In genomic region chr11:90666144-90666757, GRCm38 (mm10) we compare ENCODE assay signal across 11 mouse cellular contexts. TPM values are rescaled to one million over a fixed set of nuclear protein-coding genes. Genes with fewer than 3 reads are reported as not detected.
DNase-seq lines count a peak whose midpoint lies in the region; ATAC-seq and TF ChIP-seq lines count a peak whose summit lies in the region.
"Had no signal": no experiment of that assay in that cellular context is flagged by ENCODE, and none has a peak within 500 bp of the region (broad histone marks: within the 10 kb centered on the region; RNA-seq: fewer than 3 reads in every experiment).

No protein-coding gene starts in this region.

- no peak for DNase-seq in hindbrain, postnatal 0 days (ENCODE audit: low spot score)
- no peak for DNase-seq in hindbrain, embryonic 11.5 days (ENCODE audit: low spot score)
- peak; percentile 36 for DNase-seq in NIH3T3 (ENCODE audit: low read depth)
- DNase-seq in liver, embryonic 14.5 days (ENCODE audit: low read depth in 3 of 3, low spot score in 3 of 3): no peak
- no peak for DNase-seq in ovary, postnatal 14 days (ENCODE audit: low spot score)
- DNase-seq in gastrocnemius, postnatal 4 days (ENCODE audit: low spot score in 2 of 2): no peak
- DNase-seq: adrenal gland, adult 2 months; gastrocnemius, postnatal 14 days had no signal

- H3K27ac ChIP-seq in hindbrain, postnatal 0 days: peak overlapping the region; percentile 58; the same call in 1 of the 2 replicates
- H3K27ac ChIP-seq in hindbrain, embryonic 11.5 days (ENCODE audit: low read depth, low read length): no peak overlapping the region
- peak overlapping the region; percentile 92 for H3K27ac ChIP-seq in liver, embryonic 14.5 days
- H3K27ac ChIP-seq: midbrain, embryonic 12.5 days had no signal

- no peak for TF ChIP-seq CTCF in hindbrain, postnatal 0 days (IDR thresholded peaks at IDR 0.05; ENCODE audit: low read depth)
- TF ChIP-seq CTCF in liver, embryonic 14.5 days (IDR thresholded peaks at IDR 0.05; ENCODE audit: low read depth): no peak

- 72% methylated on average over 3 of the region's 3 CpGs for WGBS in hindbrain, postnatal 0 days
- 73% methylated on average over 3 of the region's 3 CpGs for WGBS in hindbrain, embryonic 11.5 days
- WGBS in liver, embryonic 14.5 days (ENCODE audit: insufficient replicate concordance): 15% methylated on average over 3 of the region's 3 CpGs

- H3K4me3 ChIP-seq in hindbrain, postnatal 0 days (ENCODE audit: low read length): no peak overlapping the region
- no peak overlapping the region for H3K4me3 ChIP-seq in hindbrain, embryonic 11.5 days (ENCODE audit: low read depth, low read length)
- peak overlapping the region; percentile 35 for H3K4me3 ChIP-seq in erythroblast, embryonic 14.5 days (replicated peaks)
- H3K4me3 ChIP-seq in liver, embryonic 14.5 days (ENCODE audit: insufficient read depth in 1 of 2, low read depth in 2 of 2, low read length in 2 of 2): peak overlapping the region in 1 of 2 experiments; percentile 5; a peak in 1 of 4 replicates
- H3K4me3 ChIP-seq: midbrain, embryonic 12.5 days had no signal

- H3K9me3 ChIP-seq in hindbrain, postnatal 0 days (ENCODE audit: low read length): no peaks in the 10 kb centered on the region
- no peaks in the 10 kb centered on the region for H3K9me3 ChIP-seq in hindbrain, embryonic 11.5 days (ENCODE audit: control insufficient read depth, low read length)
- no peaks in the 10 kb centered on the region for H3K9me3 ChIP-seq in erythroblast, embryonic 14.5 days (ENCODE audit: control insufficient read depth, low read length)
- no peaks in the 10 kb centered on the region for H3K9me3 ChIP-seq in liver, embryonic 14.5 days (ENCODE audit: control insufficient read depth, low read length)
- H3K9me3 ChIP-seq: midbrain, embryonic 12.5 days had no signal

- no peak for ATAC-seq in hindbrain, postnatal 0 days
- no peak for ATAC-seq in hindbrain, embryonic 11.5 days (ENCODE audit: low FRiP score)
- ATAC-seq in liver, embryonic 14.5 days (ENCODE audit: insufficient read depth): peak; percentile 68
- ATAC-seq in inflammation-experienced regulatory T-cells, adult 6 months: no peak

- H3K4me1 ChIP-seq in hindbrain, postnatal 0 days (ENCODE audit: insufficient read depth, low read length): peaks cover 5% of the 10 kb centered on the region; the same call in 1 of the 2 replicates
- no peaks in the 10 kb centered on the region; the same call in 1 of the 2 replicates for H3K4me1 ChIP-seq in hindbrain, embryonic 11.5 days (replicated peaks; ENCODE audit: control insufficient read depth, insufficient read depth, low read length)
- peaks cover 78% of the 10 kb centered on the region for H3K4me1 ChIP-seq in erythroblast, embryonic 14.5 days (ENCODE audit: control insufficient read depth)
- peaks cover 55 to 57% of the 10 kb centered on the region in 2 experiments for H3K4me1 ChIP-seq in liver, embryonic 14.5 days (replicated peaks; ENCODE audit: control insufficient read depth in 2 of 2, insufficient read depth in 2 of 2, low read length in 1 of 2)

- H3K27me3 ChIP-seq in hindbrain, postnatal 0 days (ENCODE audit: insufficient read depth, low read length): no peaks in the 10 kb centered on the region
- no peaks in the 10 kb centered on the region for H3K27me3 ChIP-seq in hindbrain, embryonic 11.5 days (ENCODE audit: control insufficient read depth, insufficient read depth, low read length)
- H3K27me3 ChIP-seq in erythroblast, embryonic 14.5 days (ENCODE audit: control insufficient read depth): no peaks in the 10 kb centered on the region
- no peaks in the 10 kb centered on the region for H3K27me3 ChIP-seq in liver, embryonic 14.5 days (ENCODE audit: control insufficient read depth, insufficient read depth, low read length)
- H3K27me3 ChIP-seq: midbrain, embryonic 12.5 days had no signal

- no peak for TF ChIP-seq EP300 in liver, embryonic 14.5 days (IDR thresholded peaks at IDR 0.05; ENCODE audit: low read depth)

- no peak overlapping the region for H3K4me2 ChIP-seq in hindbrain, postnatal 0 days (ENCODE audit: low read depth, low read length)
- no peak overlapping the region for H3K4me2 ChIP-seq in hindbrain, embryonic 11.5 days (replicated peaks; ENCODE audit: low read depth, low read length)
- H3K4me2 ChIP-seq in liver, embryonic 14.5 days (ENCODE audit: low read depth): peak overlapping the region; percentile 58
- H3K4me2 ChIP-seq: midbrain, embryonic 12.5 days had no signal

- no peak overlapping the region for H3K9ac ChIP-seq in hindbrain, postnatal 0 days (replicated peaks; ENCODE audit: low read length)
- H3K9ac ChIP-seq in hindbrain, embryonic 11.5 days (ENCODE audit: low read depth, low read length): no peak overlapping the region
- H3K9ac ChIP-seq in liver, embryonic 14.5 days (replicated peaks): peak overlapping the region; percentile 59
- H3K9ac ChIP-seq: midbrain, embryonic 12.5 days had no signal

- peaks cover 13% of the 10 kb centered on the region; the same call in 1 of the 2 replicates for H3K36me3 ChIP-seq in hindbrain, postnatal 0 days (ENCODE audit: insufficient read depth, low read length)
- no peaks in the 10 kb centered on the region for H3K36me3 ChIP-seq in hindbrain, embryonic 11.5 days (ENCODE audit: control insufficient read depth, insufficient read depth, low read length)
- peaks cover 89% of the 10 kb centered on the region for H3K36me3 ChIP-seq in erythroblast, embryonic 14.5 days (ENCODE audit: control insufficient read depth)
- H3K36me3 ChIP-seq in liver, embryonic 14.5 days (replicated peaks; ENCODE audit: control insufficient read depth, insufficient read depth, low read depth): peaks cover 40% of the 10 kb centered on the region

RNA-seq across cellular contexts. Expression of gene Tom1l1, which starts 21.9 kb away (rescaled TPM):
- 14.5 and 20.7 TPM in 2 replicates for total RNA-seq in hindbrain, postnatal 0 days (2014; rRNA removed)
- polyA plus RNA-seq in hindbrain, postnatal 0 days (2015; fragmentation: Nextera tagmentation; extraction: Ambion mirVana): 26.7 and 28.8 TPM in 2 replicates
- polyA plus RNA-seq in hindbrain, embryonic 11.5 days (2014; fragmentation: Nextera tagmentation; extraction: Ambion mirVana): 17.8 and 21.4 TPM in 2 replicates
- polyA plus RNA-seq in erythroblast, embryonic 14.5 days (2012): 1.2 and 1.3 TPM in 2 replicates
- polyA plus RNA-seq in liver, embryonic 14.5 days (2012; rRNA removed): 13.6 and 26.6 TPM in 2 replicates
- polyA plus RNA-seq in liver, embryonic 14.5 days (2014; fragmentation: Nextera tagmentation; extraction: Ambion mirVana): 58.9 and 60.6 TPM in 2 replicates
- 1 to 10 TPM in 2 of 3 experiments, under 1 TPM in 1; 0.85 to 1.5 (median 1.2) TPM for polyA plus RNA-seq in inflammation-experienced regulatory T-cells, adult 6 months (2017; shearing (Covaris generic))
- 10 to 100 TPM; 13.9 to 14.8 TPM for total RNA-seq in gastrocnemius, postnatal 4 days (2021)

RNA-seq across cellular contexts. Expression of gene Cox11, which starts 28.3 kb away (rescaled TPM):
- total RNA-seq in hindbrain, postnatal 0 days (2014; rRNA removed): 22.9 and 40.1 TPM in 2 replicates
- polyA plus RNA-seq in hindbrain, postnatal 0 days (2015; fragmentation: Nextera tagmentation; extraction: Ambion mirVana): 37.1 and 40.3 TPM in 2 replicates
- 26.1 and 26.7 TPM in 2 replicates for polyA plus RNA-seq in hindbrain, embryonic 11.5 days (2014; fragmentation: Nextera tagmentation; extraction: Ambion mirVana)
- polyA plus RNA-seq in erythroblast, embryonic 14.5 days (2012): 3.3 and 3.7 TPM in 2 replicates
- 16.3 and 17.4 TPM in 2 replicates for polyA plus RNA-seq in liver, embryonic 14.5 days (2012; rRNA removed)
- 16.0 and 17.3 TPM in 2 replicates for polyA plus RNA-seq in liver, embryonic 14.5 days (2014; fragmentation: Nextera tagmentation; extraction: Ambion mirVana)
- polyA plus RNA-seq in inflammation-experienced regulatory T-cells, adult 6 months (2017; shearing (Covaris generic)): 10 to 100 TPM; 13.7 to 22.4 (median 17.9) TPM
- total RNA-seq in gastrocnemius, postnatal 4 days (2021): 10 to 100 TPM; 17.7 to 19.6 TPM

RNA-seq across cellular contexts. Expression of gene Stxbp4, which starts 28.4 kb away (rescaled TPM):
- total RNA-seq in hindbrain, postnatal 0 days (2014; rRNA removed): 9.1 and 15.2 TPM in 2 replicates
- polyA plus RNA-seq in hindbrain, postnatal 0 days (2015; fragmentation: Nextera tagmentation; extraction: Ambion mirVana): 9.9 and 11.0 TPM in 2 replicates
- polyA plus RNA-seq in hindbrain, embryonic 11.5 days (2014; fragmentation: Nextera tagmentation; extraction: Ambion mirVana): 38.1 and 43.5 TPM in 2 replicates
- polyA plus RNA-seq in erythroblast, embryonic 14.5 days (2012): 0.13 and 0.15 TPM in 2 replicates
- 2.1 and 2.6 TPM in 2 replicates for polyA plus RNA-seq in liver, embryonic 14.5 days (2012; rRNA removed)
- polyA plus RNA-seq in liver, embryonic 14.5 days (2014; fragmentation: Nextera tagmentation; extraction: Ambion mirVana): 4.8 and 6.2 TPM in 2 replicates
- 1 to 10 TPM; 2.1 to 5.4 (median 3.6) TPM for polyA plus RNA-seq in inflammation-experienced regulatory T-cells, adult 6 months (2017; shearing (Covaris generic))
- 10 to 100 TPM in 1 of 2 experiments, 1 to 10 TPM in 1; 9.7 to 12.3 TPM for total RNA-seq in gastrocnemius, postnatal 4 days (2021)
